Mouse (Mus musculus) liver, embryonic 14.5 days (tissue): ENCODE data around the gene Ank2.

Experiments
- CTCF ChIP-seq: IDR thresholded peaks from 2 replicates; pipeline ENCODE4 v1.5.1; 2016; ENCODE audit warnings: antibody characterized with exemption, low read depth, control low read depth
- EP300 ChIP-seq: IDR thresholded peaks from 2 replicates; pipeline ENCODE4 v1.6.1; 2016; ENCODE audit warnings: antibody characterized with exemption, low read depth

- TF ChIP-seq EP300 (no peak), CTCF (no peak)
These were observed 172.8 kb downstream of the Ank2 start for GRCm38 (mm10) chr3:127326355-127326754.
